Mouse (Mus musculus) myocyte (in vitro differentiated cells): ENCODE results near the gene Clasp1.

Source experiments
- MAX ChIP-seq: IDR thresholded peaks from one replicate; pipeline ENCODE4 v1.6.1; 2011; ENCODE audit warnings: low read depth, mild to moderate bottlenecking, control low read depth
- MYOD1 ChIP-seq, 3 experiments: IDR thresholded peaks; one replicate each; pipeline ENCODE4 v1.6.1; 2011; ENCODE audit warnings: control low read depth in 2 of 3, low read depth in 2 of 3, mild to moderate bottlenecking in 2 of 3, moderate library complexity in 1 of 3; ENCODE audit not compliant: insufficient read length in 2 of 3, control insufficient read depth in 1 of 3
- MYOG ChIP-seq, 3 experiments: IDR thresholded peaks; one replicate each; pipeline ENCODE4 v1.6.1; 2011; ENCODE audit warnings: control low read depth in 2 of 3, low read depth in 2 of 3, mild to moderate bottlenecking in 2 of 3; ENCODE audit not compliant: insufficient read length in 2 of 3, control insufficient read depth in 1 of 3, insufficient read depth in 1 of 3
- POLR2A ChIP-seq: IDR thresholded peaks from one replicate; pipeline ENCODE4 v1.6.1; 2011; ENCODE audit warnings: low read depth, mild to moderate bottlenecking, control low read depth, moderate library complexity; ENCODE audit not compliant: insufficient read length
- TCF12 ChIP-seq: IDR thresholded peaks from one replicate; pipeline ENCODE4 v1.6.1; 2011; ENCODE audit warnings: mild to moderate bottlenecking, control low read depth; ENCODE audit not compliant: poor library complexity, insufficient read depth, severe bottlenecking
- USF1 ChIP-seq: IDR thresholded peaks from one replicate; pipeline ENCODE4 v1.6.1; 2011; ENCODE audit warnings: low read depth, mild to moderate bottlenecking, control low read depth, moderate library complexity

- TF ChIP-seq TCF12, result no peak
- TF ChIP-seq POLR2A, result no peak
- no peak for TF ChIP-seq USF1
- TF ChIP-seq MAX, result no peak
- no peak for TF ChIP-seq MYOG (IDR thresholded peaks at IDR 0.05; ENCODE audit: control insufficient read depth in 1 of 3, insufficient read depth in 1 of 3, insufficient read length in 2 of 3, low read depth in 2 of 3)
- TF ChIP-seq MYOD1 (IDR thresholded peaks at IDR 0.05; ENCODE audit: control insufficient read depth in 1 of 3, insufficient read length in 2 of 3, low read depth in 2 of 3), result no peak
Observed at GRCm38 (mm10) chr1:118447131-118447530, 58.3 kb downstream of the Clasp1 start.
